ENCODE assay signal across 8 mouse cellular contexts in the genomic region with DNA sequence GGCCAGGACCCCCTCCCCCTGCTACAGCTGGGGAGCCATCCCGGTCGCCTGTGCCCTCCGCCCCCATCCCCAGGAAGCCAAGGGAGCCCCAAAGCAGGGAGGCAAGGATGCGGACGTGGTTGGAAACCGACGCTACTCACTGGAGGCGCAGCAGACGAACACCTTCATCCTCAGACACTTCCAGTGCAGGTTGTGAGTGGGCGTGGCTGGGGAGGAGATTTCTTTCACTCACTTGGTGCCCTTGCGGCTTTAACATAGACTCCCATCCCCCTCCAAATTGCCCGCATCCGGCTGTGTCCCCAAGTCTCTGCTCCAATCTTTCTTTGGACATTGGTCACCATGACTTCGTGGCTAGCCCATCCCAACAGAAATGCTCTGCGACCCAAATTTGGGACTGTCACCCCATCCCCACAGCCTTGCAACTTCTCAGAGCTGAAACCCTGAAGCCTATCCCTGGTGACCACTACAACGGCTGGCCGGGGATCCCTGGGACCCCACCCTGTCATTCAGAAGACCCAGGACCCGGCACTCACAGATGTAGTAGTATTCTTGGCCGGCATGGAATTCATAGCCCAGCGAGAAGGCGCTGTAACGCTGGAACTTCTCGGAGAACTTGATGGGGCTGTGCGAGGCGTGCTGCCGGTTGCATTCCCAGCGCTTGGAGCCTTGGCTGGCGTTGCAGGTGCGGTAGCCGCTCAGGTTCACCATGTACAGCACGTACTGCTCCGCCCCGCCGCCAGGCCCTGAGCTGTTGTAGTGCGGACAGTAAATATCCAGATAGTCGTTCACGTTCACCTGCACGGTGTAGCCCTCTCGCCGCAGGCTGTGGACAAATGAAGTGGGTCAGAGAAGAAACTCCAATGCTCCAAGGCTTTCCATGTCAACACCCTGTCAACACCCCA. TPM values are rescaled to one million over a fixed set of nuclear protein-coding genes. Genes with fewer than 3 reads are reported as not detected.
DNase-seq lines count a peak whose midpoint lies in the region; ATAC-seq and TF ChIP-seq lines count a peak whose summit lies in the region.

No protein-coding gene starts in this region.

- no peaks in the 10 kb centered on the region for H3K36me3 ChIP-seq in kidney, embryonic 14.5 days (ENCODE audit: control insufficient read depth, insufficient read depth, low read length)
- no peaks in the 10 kb centered on the region for H3K36me3 ChIP-seq in hindbrain, embryonic 10.5 days
- no peaks in the 10 kb centered on the region for H3K36me3 ChIP-seq in liver, embryonic 15.5 days (replicated peaks)

- ATAC-seq in kidney, embryonic 14.5 days (ENCODE audit: low FRiP score, low TSS enrichment) = peak; percentile 12; the same call in 1 of the 2 replicates
- peak; percentile 37; the same call in 1 of the 2 replicates for ATAC-seq in liver, embryonic 15.5 days (ENCODE audit: insufficient read depth)

- 16% methylated on average over 40 of the region's 40 CpGs for WGBS in kidney, embryonic 14.5 days
- 11% methylated on average over 39 of the region's 40 CpGs for WGBS in bone marrow, adult 2 months
- 10% methylated on average over 40 of the region's 40 CpGs for WGBS in hindbrain, embryonic 10.5 days
- WGBS in liver, embryonic 15.5 days (ENCODE audit: insufficient replicate concordance) = 11% methylated on average over 40 of the region's 40 CpGs

- DNase-seq in kidney, postnatal 10 days = no peak
- DNase-seq in hindbrain, embryonic 10.5 days (ENCODE audit: low spot score) = peak; percentile 23
- DNase-seq in thymus, postnatal 14 days = peak; percentile 33
- DNase-seq in ovary, postnatal 10 days (ENCODE audit: low spot score) = no peak
- no peak for DNase-seq in embryo, embryonic 10 days (ENCODE audit: low spot score)

- peaks cover 49% of the 10 kb centered on the region for H3K4me1 ChIP-seq in kidney, embryonic 14.5 days (ENCODE audit: control insufficient read depth, insufficient read depth, low read length)
- H3K4me1 ChIP-seq in bone marrow, adult 2 months (ENCODE audit: control insufficient read depth, insufficient read depth, low read length) = no peaks in the 10 kb centered on the region
- peaks cover 68% of the 10 kb centered on the region for H3K4me1 ChIP-seq in hindbrain, embryonic 10.5 days (replicated peaks)
- H3K4me1 ChIP-seq in liver, embryonic 15.5 days (replicated peaks) = peaks cover 35% of the 10 kb centered on the region

- peak; percentile 5; the same call in 1 of the 2 replicates for TF ChIP-seq CTCF in bone marrow, adult 2 months (IDR thresholded peaks at IDR 0.05; ENCODE audit: control insufficient read depth, insufficient read depth, low read length)

- H3K9me3 ChIP-seq in kidney, embryonic 14.5 days (ENCODE audit: control insufficient read depth, low read length) = no peaks in the 10 kb centered on the region
- H3K9me3 ChIP-seq in hindbrain, embryonic 10.5 days = no peaks in the 10 kb centered on the region
- no peaks in the 10 kb centered on the region for H3K9me3 ChIP-seq in liver, embryonic 15.5 days (replicated peaks)

- peak overlapping the region; percentile 61 for H3K4me2 ChIP-seq in kidney, embryonic 14.5 days (replicated peaks; ENCODE audit: low read depth, low read length)
- H3K4me2 ChIP-seq in liver, embryonic 15.5 days = peak overlapping the region; percentile 51

- TF ChIP-seq POLR2A in bone marrow, adult 2 months (IDR thresholded peaks at IDR 0.05; ENCODE audit: borderline replicate concordance, control insufficient read depth, low read depth, low read length) = no peak

- peak overlapping the region; percentile 33 for H3K4me3 ChIP-seq in kidney, embryonic 14.5 days (ENCODE audit: low read length)
- H3K4me3 ChIP-seq in bone marrow, adult 2 months (replicated peaks; ENCODE audit: control insufficient read depth, low read depth, low read length) = no peak overlapping the region
- H3K4me3 ChIP-seq in hindbrain, embryonic 10.5 days = peak overlapping the region; percentile 54
- no peak overlapping the region for H3K4me3 ChIP-seq in liver, embryonic 15.5 days (replicated peaks)

- H3K27me3 ChIP-seq in kidney, embryonic 14.5 days (ENCODE audit: control insufficient read depth, insufficient read depth, low read length) = peaks cover 28% of the 10 kb centered on the region
- H3K27me3 ChIP-seq in hindbrain, embryonic 10.5 days (ENCODE audit: insufficient read depth, poor library complexity, severe bottlenecking) = peaks cover 65% of the 10 kb centered on the region
- H3K27me3 ChIP-seq in liver, embryonic 15.5 days = peaks cover 73% of the 10 kb centered on the region

- no peak overlapping the region for H3K27ac ChIP-seq in kidney, embryonic 14.5 days (ENCODE audit: low read depth, low read length)
- no peak overlapping the region for H3K27ac ChIP-seq in bone marrow, adult 2 months (ENCODE audit: control insufficient read depth, insufficient read depth, low read depth, low read length, poor library complexity)
- peak overlapping the region; percentile 84; the same call in 1 of the 2 replicates for H3K27ac ChIP-seq in hindbrain, embryonic 10.5 days
- H3K27ac ChIP-seq in liver, embryonic 15.5 days (replicated peaks) = no peak overlapping the region

- H3K9ac ChIP-seq in kidney, embryonic 14.5 days (ENCODE audit: low read depth, low read length) = peak overlapping the region; percentile 29; the same call in 1 of the 2 replicates
- H3K9ac ChIP-seq in liver, embryonic 15.5 days = no peak overlapping the region

RNA-seq across cellular contexts. Expression of gene Efna3, which starts 6.6 kb away (rescaled TPM):
- polyA plus RNA-seq in kidney, embryonic 14.5 days (2014; fragmentation: Nextera tagmentation; extraction: Ambion mirVana) = 9.7 and 10.1 TPM in 2 replicates
- 2.7 TPM in 1 of 2 replicates, not detected in the other for polyA plus RNA-seq in bone marrow, adult 2 months (2011; ENCODE audit: insufficient read depth, insufficient read length, low replicate concordance, missing spikeins)
- polyA plus RNA-seq in hindbrain, embryonic 10.5 days (2016; fragmentation: Nextera tagmentation; extraction: Ambion mirVana) = 5.9 and 10.7 TPM in 2 replicates
- 0.18 and 0.58 TPM in 2 replicates for polyA plus RNA-seq in liver, embryonic 15.5 days (2015; fragmentation: Nextera tagmentation; extraction: Ambion mirVana)

RNA-seq across cellular contexts. Expression of gene Efna4, which starts 21.6 kb away (rescaled TPM):
- polyA plus RNA-seq in kidney, embryonic 14.5 days (2014; fragmentation: Nextera tagmentation; extraction: Ambion mirVana) = 30.1 and 36.6 TPM in 2 replicates
- polyA plus RNA-seq in bone marrow, adult 2 months (2011; ENCODE audit: insufficient read depth, insufficient read length, low replicate concordance, missing spikeins) = not detected in 2 replicates
- polyA plus RNA-seq in hindbrain, embryonic 10.5 days (2016; fragmentation: Nextera tagmentation; extraction: Ambion mirVana) = 22.4 and 23.2 TPM in 2 replicates
- polyA plus RNA-seq in liver, embryonic 15.5 days (2015; fragmentation: Nextera tagmentation; extraction: Ambion mirVana) = 0.24 and 0.48 TPM in 2 replicates

RNA-seq across cellular contexts. Expression of gene Adam15, which starts 33.6 kb away (rescaled TPM):
- polyA plus RNA-seq in kidney, embryonic 14.5 days (2014; fragmentation: Nextera tagmentation; extraction: Ambion mirVana) = 35.9 and 47.1 TPM in 2 replicates
- 112 and 187 TPM in 2 replicates for polyA plus RNA-seq in bone marrow, adult 2 months (2011; ENCODE audit: insufficient read depth, insufficient read length, low replicate concordance, missing spikeins)
- polyA plus RNA-seq in hindbrain, embryonic 10.5 days (2016; fragmentation: Nextera tagmentation; extraction: Ambion mirVana) = 36.4 and 38.1 TPM in 2 replicates
- polyA plus RNA-seq in liver, embryonic 15.5 days (2015; fragmentation: Nextera tagmentation; extraction: Ambion mirVana) = 8.8 and 12.7 TPM in 2 replicates

RNA-seq across cellular contexts. Expression of gene Efna1, which starts 35.2 kb away (rescaled TPM):
- 45.4 and 58.8 TPM in 2 replicates for polyA plus RNA-seq in kidney, embryonic 14.5 days (2014; fragmentation: Nextera tagmentation; extraction: Ambion mirVana)
- polyA plus RNA-seq in bone marrow, adult 2 months (2011; ENCODE audit: insufficient read depth, insufficient read length, low replicate concordance, missing spikeins) = 0.99 and 2.0 TPM in 2 replicates
- polyA plus RNA-seq in hindbrain, embryonic 10.5 days (2016; fragmentation: Nextera tagmentation; extraction: Ambion mirVana) = 16.5 and 17.7 TPM in 2 replicates
- polyA plus RNA-seq in liver, embryonic 15.5 days (2015; fragmentation: Nextera tagmentation; extraction: Ambion mirVana) = 8.9 and 11.2 TPM in 2 replicates

RNA-seq across cellular contexts. Expression of gene Dcst2, which starts 45.6 kb away (rescaled TPM):
- polyA plus RNA-seq in kidney, embryonic 14.5 days (2014; fragmentation: Nextera tagmentation; extraction: Ambion mirVana) = 0.18 and 0.30 TPM in 2 replicates
- polyA plus RNA-seq in bone marrow, adult 2 months (2011; ENCODE audit: insufficient read depth, insufficient read length, low replicate concordance, missing spikeins) = 0.56 TPM in 1 of 2 replicates, not detected in the other
- 0.34 TPM in 1 of 2 replicates, not detected in the other for polyA plus RNA-seq in hindbrain, embryonic 10.5 days (2016; fragmentation: Nextera tagmentation; extraction: Ambion mirVana)
- polyA plus RNA-seq in liver, embryonic 15.5 days (2015; fragmentation: Nextera tagmentation; extraction: Ambion mirVana) = 0.06 and 0.07 TPM in 2 replicates

Comparison
In these comparisons a context has a peak if more than half of its experiments do, and no peak if none do; other contexts are left out.
1. H3K4me3 ChIP-seq: peak in kidney, embryonic 14.5 days (single experiment) and hindbrain, embryonic 10.5 days (single experiment); none in bone marrow, adult 2 months (single experiment) and liver, embryonic 15.5 days (single experiment).
2. DNase-seq: peak in hindbrain, embryonic 10.5 days (single experiment) and thymus, postnatal 14 days (single experiment); none in kidney, postnatal 10 days (single experiment), ovary, postnatal 10 days (single experiment) and embryo, embryonic 10 days (single experiment).
3. RNA of gene Efna4, which starts 21.6 kb away (polyA plus RNA-seq): 30.1 to 36.6 TPM in kidney, embryonic 14.5 days and 22.4 to 23.2 TPM in hindbrain, embryonic 10.5 days; not detected in bone marrow, adult 2 months and 0.24 to 0.48 TPM in liver, embryonic 15.5 days; every median in the first group is over 10 times any median in the second.